Mouse (Mus musculus) stomach, embryonic 16.5 days (tissue): Measurements from ENCODE around the gene Krt35. TPM values are rescaled to one million over a fixed set of nuclear protein-coding genes. Genes with fewer than 3 reads are reported as not detected.

ENCODE experiments used
- ATAC-seq: fragments of 200-750 bp; cut with Nextera tagmentation; 2 replicates; pipeline ENCODE4 v1.8.0; 2017; ENCODE audit warnings: moderate number of reproducible peaks, moderate TSS enrichment; ENCODE audit not compliant: insufficient read depth, low FRiP score
- H3K27ac ChIP-seq: fragments of 300-500 bp; sonication (generic); 2 replicates; pipeline ENCODE4 v1.5.1; 2014; ENCODE audit warnings: low read length
- H3K27me3 ChIP-seq: fragments of 300-500 bp; sonication (generic); 2 replicates; pipeline ENCODE4 v1.6.1; 2014; ENCODE audit warnings: low read length, control low read depth, mixed read lengths; ENCODE audit not compliant: control insufficient read depth, insufficient read depth
- H3K36me3 ChIP-seq: fragments of 300-500 bp; sonication (generic); 2 replicates; pipeline ENCODE4 v1.6.1; 2014; ENCODE audit warnings: low read length; ENCODE audit not compliant: control insufficient read depth, insufficient read depth
- H3K4me1 ChIP-seq: fragments of 300-500 bp; sonication (generic); 2 replicates; pipeline ENCODE4 v1.6.1; 2014; ENCODE audit warnings: low read length, control low read depth, mixed read lengths; ENCODE audit not compliant: control insufficient read depth, insufficient read depth
- H3K4me2 ChIP-seq: fragments of 300-500 bp; sonication (generic); 2 replicates; pipeline ENCODE4 v1.6.1; 2014; ENCODE audit warnings: low read depth, low read length, mixed read lengths
- H3K4me3 ChIP-seq: fragments of 300-500 bp; sonication (generic); replicated peaks from 2 replicates; pipeline ENCODE4 v1.5.1; 2014; ENCODE audit warnings: mild to moderate bottlenecking, low read length
- H3K9ac ChIP-seq: fragments of 300-500 bp; sonication (generic); 2 replicates; pipeline ENCODE4 v1.6.1; 2014; ENCODE audit warnings: low read length
- H3K9me3 ChIP-seq: fragments of 300-500 bp; sonication (generic); replicated peaks from 2 replicates; pipeline ENCODE4 v1.6.1; 2016; ENCODE audit warnings: low read length, control low read depth; ENCODE audit not compliant: control insufficient read depth
- whole genome bisulfite sequencing: fragments of 180-500 bp; shearing (Covaris S2); extraction: QIAGEN DNeasy Blood & Tissue Kit; methylation state at CpG from one replicate; pipeline ENCODE4 v1.1.7; 2014; 5-methylcytosine and 5-hydroxymethylcytosine counted together
- polyA plus RNA-seq: library from polyadenylated mRNA; unstranded; fragments of >200 nt; fragmentation: Nextera tagmentation; extraction: Ambion mirVana; gene quantifications from 2 replicates; pipeline ENCODE4 v1.2.1, GENCODE M21; 2015

The Krt35 gene
- polyA plus RNA-seq: 0.76 and 1.5 TPM in 2 replicates

- Histone ChIP-seq H3K27me3 (no peaks in the 10 kb centered on the region), H3K9ac (no peak within 1 kb of the TSS), H3K27ac (no peak within 1 kb of the TSS; the same call in 1 of the 2 replicates), H3K4me2 (no peak within 1 kb of the TSS), H3K9me3 (no peaks in the 10 kb centered on the region), H3K4me3 (no peak within 1 kb of the TSS), H3K4me1 (peaks cover 5% of the 10 kb centered on the region; the same call in 1 of the 2 replicates), H3K36me3 (no peaks in the 10 kb centered on the region)
- ATAC-seq: no peak
- WGBS: 88% methylated on average over 9 of the region's 9 CpGs
Observed at GRCm38 (mm10) chr11:100096141-100096540, at the start of gene Krt35. Gene Krt35, minus strand, starts transcription at chr11:100096241.

GRCm38 (mm10) chr11:100145104-100145503 is 49.1 kb upstream of the Krt35 start:
- Histone ChIP-seq H3K4me3 (peak overlapping the region; percentile 56), H3K27me3 (peaks cover 8% of the 10 kb centered on the region; the same call in 1 of the 2 replicates), H3K9me3 (no peaks in the 10 kb centered on the region), H3K36me3 (no peaks in the 10 kb centered on the region), H3K27ac (peak overlapping the region; percentile 94), H3K4me1 (peaks cover 16% of the 10 kb centered on the region), H3K9ac (peak overlapping the region; percentile 79), H3K4me2 (peak overlapping the region; percentile 45)
- WGBS: 2% methylated on average over 20 of the region's 20 CpGs
- ATAC-seq: peak; percentile 38; the same call in 1 of the 2 replicates

GRCm38 (mm10) chr11:100140966-100141365 is 44.9 kb upstream of the Krt35 start:
- no peaks in the 10 kb centered on the region for H3K36me3 ChIP-seq
- no peak overlapping the region for H3K4me3 ChIP-seq
- WGBS: 73% methylated on average over 21 of the region's 21 CpGs
- H3K27ac ChIP-seq: peak overlapping the region; percentile 85
- H3K9ac ChIP-seq: peak overlapping the region; percentile 54
- peaks cover 8% of the 10 kb centered on the region; the same call in 1 of the 2 replicates for H3K27me3 ChIP-seq
- no peak for ATAC-seq
- H3K4me2 ChIP-seq: peak overlapping the region; percentile 36
- H3K4me1 ChIP-seq: peaks cover 15% of the 10 kb centered on the region
- H3K9me3 ChIP-seq: no peaks in the 10 kb centered on the region

GRCm38 (mm10) chr11:100139391-100139790 is 43.4 kb upstream of the Krt35 start:
- Histone ChIP-seq H3K27ac (peak overlapping the region; percentile 85), H3K4me2 (no peak overlapping the region), H3K4me1 (peaks cover 13% of the 10 kb centered on the region), H3K9ac (peak overlapping the region; percentile 12; the same call in 1 of the 2 replicates), H3K27me3 (no peaks in the 10 kb centered on the region), H3K4me3 (no peak overlapping the region), H3K9me3 (no peaks in the 10 kb centered on the region), H3K36me3 (no peaks in the 10 kb centered on the region)
- 50% methylated on average over 2 of the region's 2 CpGs for WGBS
- ATAC-seq: peak; percentile 30; the same call in 1 of the 2 replicates

GRCm38 (mm10) chr11:100138809-100139208 is 42.8 kb upstream of the Krt35 start:
- H3K27me3 ChIP-seq: no peaks in the 10 kb centered on the region
- H3K9me3 ChIP-seq: no peaks in the 10 kb centered on the region
- no peaks in the 10 kb centered on the region for H3K36me3 ChIP-seq
- H3K9ac ChIP-seq: no peak overlapping the region
- peak overlapping the region; percentile 85 for H3K27ac ChIP-seq
- H3K4me3 ChIP-seq: no peak overlapping the region
- H3K4me1 ChIP-seq: peaks cover 13% of the 10 kb centered on the region
- no peak overlapping the region for H3K4me2 ChIP-seq
- WGBS: 51% methylated on average over 7 of the region's 7 CpGs
- peak; percentile 73 for ATAC-seq

- Histone ChIP-seq H3K36me3 (no peaks in the 10 kb centered on the region), H3K4me1 (peaks cover 13% of the 10 kb centered on the region), H3K9ac (no peak overlapping the region), H3K27ac (peak overlapping the region; percentile 77), H3K4me2 (peak overlapping the region; percentile 6; the same call in 1 of the 2 replicates), H3K4me3 (no peak overlapping the region), H3K9me3 (no peaks in the 10 kb centered on the region), H3K27me3 (no peaks in the 10 kb centered on the region)
- no peak for ATAC-seq
- WGBS: 34% methylated on average over 5 of the region's 5 CpGs
Observed at GRCm38 (mm10) chr11:100137693-100138092, 41.7 kb upstream of the Krt35 start.

GRCm38 (mm10) chr11:100136559-100136958 is 40.5 kb upstream of the Krt35 start:
- no peaks in the 10 kb centered on the region for H3K9me3 ChIP-seq
- H3K4me3 ChIP-seq: peak overlapping the region; percentile 38
- peak overlapping the region; percentile 58; the same call in 1 of the 2 replicates for H3K9ac ChIP-seq
- ATAC-seq: no peak; the same call in 1 of the 2 replicates
- 14% methylated on average over 5 of the region's 5 CpGs for WGBS
- H3K36me3 ChIP-seq: no peaks in the 10 kb centered on the region
- H3K4me2 ChIP-seq: peak overlapping the region; percentile 31; the same call in 1 of the 2 replicates
- no peaks in the 10 kb centered on the region for H3K27me3 ChIP-seq
- H3K27ac ChIP-seq: peak overlapping the region; percentile 80
- H3K4me1 ChIP-seq: peaks cover 13% of the 10 kb centered on the region

- H3K4me1 ChIP-seq: peaks cover 13% of the 10 kb centered on the region
- H3K27ac ChIP-seq: peak within 1 kb of the TSS; percentile 80
- no peak for ATAC-seq
- 38% methylated on average over 7 of the region's 7 CpGs for WGBS
- H3K27me3 ChIP-seq: no peaks in the 10 kb centered on the region
- no peaks in the 10 kb centered on the region for H3K9me3 ChIP-seq
- peak within 1 kb of the TSS; percentile 31 for H3K4me2 ChIP-seq
- peak within 1 kb of the TSS; percentile 38 for H3K4me3 ChIP-seq
- peak within 1 kb of the TSS; percentile 64 for H3K9ac ChIP-seq
- no peaks in the 10 kb centered on the region for H3K36me3 ChIP-seq
Observed at GRCm38 (mm10) chr11:100135731-100136130, 39.7 kb upstream of the Krt35 start, which contains the start of gene Krt15. Gene Krt15, minus strand, starts transcription at chr11:100135928.

- ATAC-seq: no peak
- no peak overlapping the region for H3K4me3 ChIP-seq
- H3K27me3 ChIP-seq: no peaks in the 10 kb centered on the region
- no peaks in the 10 kb centered on the region for H3K9me3 ChIP-seq
- no peak overlapping the region for H3K4me2 ChIP-seq
- H3K9ac ChIP-seq: no peak overlapping the region
- no peaks in the 10 kb centered on the region for H3K4me1 ChIP-seq
- no peaks in the 10 kb centered on the region for H3K36me3 ChIP-seq
- WGBS: 63% methylated on average over 7 of the region's 7 CpGs
- H3K27ac ChIP-seq: no peak overlapping the region
Observed at GRCm38 (mm10) chr11:100124901-100125300, 28.9 kb upstream of the Krt35 start.
